Mouse (Mus musculus) WW6 (cell line): ENCODE results near the gene Khdrbs1.

ENCODE experiments used
- DNase-seq: peaks from one replicate; pipeline ENCODE4 v3.0.0-alpha.2; 2013; ENCODE audit warnings: low read depth, low spot score

Gene Khdrbs1

DNA sequence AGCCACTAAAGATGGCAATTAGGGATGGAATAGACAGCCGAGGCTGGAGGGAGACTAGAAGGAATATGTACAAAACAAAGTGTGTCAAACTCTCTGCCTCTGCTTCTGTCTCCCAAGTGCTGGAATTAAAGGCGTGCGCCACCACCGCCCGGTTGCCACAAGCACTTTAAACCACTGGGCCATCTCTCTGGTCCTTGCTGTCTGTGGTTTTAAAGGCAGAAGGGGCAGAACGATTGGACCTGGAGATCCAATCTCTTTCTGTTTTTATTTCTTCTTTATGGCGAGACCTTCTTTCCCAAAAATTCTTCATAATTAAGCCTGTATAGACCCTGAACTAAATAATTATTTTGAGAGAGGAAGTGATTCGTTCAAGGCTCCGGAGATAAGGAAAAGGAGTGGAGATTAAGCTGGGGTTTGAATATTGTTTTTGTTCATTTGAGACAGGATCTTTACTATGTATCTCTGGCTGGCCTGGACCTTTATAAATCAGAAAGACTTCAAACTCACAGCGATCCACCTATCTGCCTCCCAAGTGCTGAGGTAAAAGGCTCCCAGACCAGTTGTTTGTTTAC is 69.1 kb downstream of the Khdrbs1 start:
- no peak for DNase-seq

DNA sequence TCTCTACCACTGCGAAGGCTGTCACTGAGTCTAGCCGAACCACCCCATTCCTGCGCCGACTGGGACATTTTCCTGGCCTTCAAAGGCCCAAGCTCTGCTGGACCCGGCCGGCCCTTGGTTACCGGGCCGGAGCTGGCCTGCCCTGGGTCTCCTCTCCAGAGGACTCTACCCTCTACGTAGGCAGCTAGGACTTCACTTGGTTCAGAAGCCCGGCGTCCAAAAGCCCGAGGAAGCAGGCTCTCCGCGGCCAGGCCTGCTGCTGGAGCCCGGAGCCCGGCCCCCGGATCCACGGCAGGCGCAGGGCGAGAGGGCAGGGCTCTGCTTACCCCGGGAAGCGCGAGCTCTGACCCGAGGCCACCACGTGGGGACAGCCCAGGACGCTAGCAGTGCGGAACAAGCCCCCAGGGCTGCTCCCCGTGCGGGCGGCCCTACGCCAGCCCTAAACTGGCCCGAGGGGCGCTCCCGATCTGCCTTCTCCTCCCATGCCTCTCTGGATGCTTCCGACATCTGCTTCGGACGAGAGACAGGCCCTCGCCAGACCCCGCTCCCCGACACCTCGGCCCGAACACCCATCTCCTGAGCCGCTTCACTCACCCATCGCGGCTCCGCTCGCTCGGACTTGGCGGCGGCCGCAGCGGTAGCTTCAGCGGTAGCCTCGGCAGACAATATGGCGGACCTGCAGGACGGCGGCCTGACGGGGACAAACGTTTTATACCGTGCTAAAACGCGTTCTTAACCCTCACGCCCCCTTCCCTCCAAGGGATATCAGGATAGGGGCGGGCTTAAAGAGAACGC is 69.8 kb downstream of the Khdrbs1 start, which contains the start of gene Kpna6:
Kpna6 (minus strand) TSS at position 685 of the 795 bp plus-strand sequence.
- DNase-seq, result peak; percentile 70

- peak; percentile 26 for DNase-seq
Measured at GRCm38 (mm10) chr4:129671491-129672082, 70.5 kb downstream of the Khdrbs1 start.

DNA sequence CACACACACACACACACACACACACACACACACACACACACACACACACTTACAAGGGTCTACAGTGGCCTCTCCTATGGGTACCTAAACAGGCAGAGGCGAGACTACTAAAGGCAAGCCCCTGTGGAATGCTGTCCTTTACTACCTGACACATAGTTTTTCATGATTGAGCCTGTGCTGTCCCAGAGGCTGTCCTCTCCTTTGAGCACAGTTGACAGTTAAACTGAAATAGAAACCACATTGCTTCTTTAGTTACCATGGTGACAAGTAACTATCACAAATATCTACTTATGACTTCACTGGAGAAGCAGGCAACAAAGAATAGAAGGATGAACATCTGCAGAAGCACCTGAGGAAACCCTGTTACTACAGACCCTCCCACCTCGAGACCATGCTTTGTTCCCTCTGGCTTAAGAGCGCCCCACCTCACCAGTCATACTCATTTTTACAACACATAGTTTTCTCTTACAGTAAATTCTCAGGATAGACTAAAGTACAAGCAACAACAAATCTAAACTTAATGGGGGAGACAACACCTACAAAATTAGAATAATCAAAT is 79.8 kb downstream of the Khdrbs1 start:
- DNase-seq, result no peak

- no peak for DNase-seq
Measured at GRCm38 (mm10) chr4:129661584-129661983, 80.5 kb downstream of the Khdrbs1 start.

- no peak for DNase-seq
Measured at GRCm38 (mm10) chr4:129654770-129655169, 87.3 kb downstream of the Khdrbs1 start.
